Mouse (Mus musculus): ENCODE data around the gene Eva1b. TPM values are rescaled to one million over a fixed set of nuclear protein-coding genes. Genes with fewer than 3 reads are reported as not detected.

Gene Eva1b
- polyA plus RNA-seq, 1 experiment from 2014 or later = 10.0 TPM

DNA sequence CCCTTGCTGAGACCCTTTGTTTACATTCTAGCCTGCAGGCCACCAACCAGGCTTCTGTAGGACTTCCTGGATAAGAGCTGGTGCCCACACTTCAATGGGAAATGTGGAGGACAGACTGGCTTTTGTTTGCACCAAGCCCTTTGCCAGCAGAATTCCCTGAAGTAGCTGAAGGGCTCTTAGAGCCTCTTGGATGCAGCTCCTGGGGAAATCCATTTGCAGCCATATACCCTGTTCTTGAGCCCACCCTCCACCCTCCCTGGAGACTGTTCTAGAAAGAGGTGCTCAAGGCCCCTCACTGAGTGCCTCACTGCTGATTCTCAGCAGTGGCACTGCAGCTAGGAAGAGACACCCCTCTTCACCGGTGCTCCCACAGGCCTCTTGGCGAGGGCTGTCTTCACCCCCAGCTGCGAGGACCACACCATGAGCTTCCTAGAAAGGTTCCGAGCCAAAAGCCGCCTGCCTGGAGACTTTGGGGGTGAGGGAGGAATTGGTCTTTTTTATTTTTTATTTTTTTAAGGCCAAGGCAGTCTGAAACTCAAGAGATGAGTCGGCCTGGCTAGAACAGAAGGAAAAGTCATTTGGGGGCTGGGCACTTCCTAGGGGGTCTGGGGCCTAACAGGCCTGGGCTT lies 14.8 kb upstream of the Eva1b start:
- WGBS = 76% methylated on average over 6 of the region's 6 CpGs
- no peak for ATAC-seq
- peaks cover 36% of the 10 kb centered on the region for H3K36me3 ChIP-seq (ENCODE audit: control insufficient read depth, insufficient read depth, low read length)

GRCm38 (mm10) chr4:126134236-126134635 lies 13.3 kb upstream of the Eva1b start:
- Histone ChIP-seq H3K36me3 (ENCODE audit: control insufficient read depth, insufficient read depth, low read length) (peaks cover 33% of the 10 kb centered on the region), H3K9ac (ENCODE audit: low read depth, low read length) (no peak overlapping the region), H3K4me1 (ENCODE audit: control insufficient read depth, insufficient read depth, low read length) (peaks cover 7% of the 10 kb centered on the region), H3K27ac (ENCODE audit: low read length) (no peak overlapping the region), H3K4me3 (ENCODE audit: low read depth, low read length) (no peak overlapping the region), H3K9me3 (replicated peaks; ENCODE audit: control insufficient read depth, low read length, poor library complexity, severe bottlenecking) (no peaks in the 10 kb centered on the region), H3K27me3 (ENCODE audit: control insufficient read depth, insufficient read depth, low read depth, low read length) (no peaks in the 10 kb centered on the region), H3K4me2 (ENCODE audit: low read length) (no peak overlapping the region)
- 94% methylated on average over 4 of the region's 4 CpGs for WGBS
- ATAC-seq = no peak

More for the DNA sequence above, 14.8 kb upstream of the Eva1b start:
- Histone ChIP-seq H3K4me2 (ENCODE audit: low read length) (no peak overlapping the region), H3K4me3 (ENCODE audit: low read depth, low read length) (no peak overlapping the region), H3K27ac (ENCODE audit: low read length) (no peak overlapping the region), H3K4me1 (ENCODE audit: control insufficient read depth, insufficient read depth, low read length) (peaks cover 7% of the 10 kb centered on the region), H3K9me3 (replicated peaks; ENCODE audit: control insufficient read depth, low read length, poor library complexity, severe bottlenecking) (no peaks in the 10 kb centered on the region), H3K27me3 (ENCODE audit: control insufficient read depth, insufficient read depth, low read depth, low read length) (no peaks in the 10 kb centered on the region), H3K9ac (ENCODE audit: low read depth, low read length) (no peak overlapping the region)

- H3K27ac ChIP-seq (ENCODE audit: low read length) = no peak overlapping the region
- ATAC-seq = no peak
- 96% methylated on average over 4 of the region's 4 CpGs for WGBS
These were observed 12.9 kb upstream of the Eva1b start for GRCm38 (mm10) chr4:126134639-126135038.

DNA sequence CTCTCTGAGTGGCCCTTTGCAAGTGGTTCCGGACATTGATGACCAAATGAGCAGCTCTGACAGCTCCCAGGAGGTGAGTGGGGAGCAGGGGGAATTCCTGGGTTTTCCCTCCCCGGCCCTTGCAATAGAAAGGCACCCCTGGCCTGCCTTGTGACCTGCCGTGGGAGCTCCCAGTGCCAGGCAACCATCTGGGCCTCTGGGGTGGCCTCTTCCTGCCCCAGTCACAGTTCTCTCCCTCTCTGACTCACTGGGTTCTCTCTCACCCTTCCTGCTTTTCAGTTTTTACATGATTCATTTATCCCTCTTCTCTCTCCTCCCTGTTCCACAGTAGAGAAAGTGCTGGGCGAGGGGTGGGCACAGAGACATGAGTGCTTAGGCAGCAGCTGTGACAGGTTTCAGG lies 9.8 kb upstream of the Eva1b start:
- no peak overlapping the region for H3K4me2 ChIP-seq (ENCODE audit: low read length)
- H3K9ac ChIP-seq (ENCODE audit: low read depth, low read length) = no peak overlapping the region
- H3K9me3 ChIP-seq (replicated peaks; ENCODE audit: control insufficient read depth, low read length, poor library complexity, severe bottlenecking) = no peaks in the 10 kb centered on the region
- H3K4me3 ChIP-seq (ENCODE audit: low read depth, low read length) = no peak overlapping the region
- peaks cover 33% of the 10 kb centered on the region for H3K36me3 ChIP-seq (ENCODE audit: control insufficient read depth, insufficient read depth, low read length)
- no peaks in the 10 kb centered on the region for H3K27me3 ChIP-seq (ENCODE audit: control insufficient read depth, insufficient read depth, low read depth, low read length)
- no peak overlapping the region for H3K27ac ChIP-seq (ENCODE audit: low read length)
- H3K4me1 ChIP-seq (ENCODE audit: control insufficient read depth, insufficient read depth, low read length) = no peaks in the 10 kb centered on the region
- no peak for ATAC-seq
- 88% methylated on average over 4 of the region's 4 CpGs for WGBS

More at GRCm38 (mm10) chr4:126134639-126135038, 12.9 kb upstream of the Eva1b start:
- Histone ChIP-seq H3K27me3 (ENCODE audit: control insufficient read depth, insufficient read depth, low read depth, low read length) (no peaks in the 10 kb centered on the region), H3K9ac (ENCODE audit: low read depth, low read length) (no peak overlapping the region), H3K4me3 (ENCODE audit: low read depth, low read length) (no peak overlapping the region), H3K36me3 (ENCODE audit: control insufficient read depth, insufficient read depth, low read length) (peaks cover 36% of the 10 kb centered on the region), H3K4me2 (ENCODE audit: low read length) (no peak overlapping the region), H3K9me3 (replicated peaks; ENCODE audit: control insufficient read depth, low read length, poor library complexity, severe bottlenecking) (no peaks in the 10 kb centered on the region), H3K4me1 (ENCODE audit: control insufficient read depth, insufficient read depth, low read length) (peaks cover 7% of the 10 kb centered on the region)

DNA sequence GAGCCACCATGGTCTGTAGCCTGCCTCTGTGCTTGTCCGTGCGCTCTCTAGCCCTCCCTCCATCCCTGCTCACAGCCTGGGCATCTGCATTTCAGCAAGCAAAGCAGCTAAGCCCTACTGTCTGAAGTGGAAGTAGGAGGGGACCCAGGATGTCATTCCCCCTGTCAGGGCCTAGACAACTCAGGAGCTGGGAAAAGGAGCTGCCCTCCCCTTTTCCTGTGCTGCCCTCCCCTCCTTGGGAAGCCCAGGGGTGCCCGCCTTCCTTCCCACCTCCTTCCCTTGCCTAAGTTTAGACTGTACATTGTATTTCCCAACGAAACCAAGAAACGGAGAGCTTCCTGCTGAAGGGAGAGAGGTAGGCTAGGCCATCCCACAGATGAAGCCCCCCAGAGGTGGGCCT lies 6.5 kb upstream of the Eva1b start:
- H3K4me2 ChIP-seq (ENCODE audit: low read length) = no peak overlapping the region
- no peaks in the 10 kb centered on the region for H3K4me1 ChIP-seq (ENCODE audit: control insufficient read depth, insufficient read depth, low read length)
- H3K27me3 ChIP-seq (ENCODE audit: control insufficient read depth, insufficient read depth, low read depth, low read length) = no peaks in the 10 kb centered on the region
- H3K9me3 ChIP-seq (replicated peaks; ENCODE audit: control insufficient read depth, low read length, poor library complexity, severe bottlenecking) = no peaks in the 10 kb centered on the region
- WGBS = 86% methylated on average over 5 of the region's 5 CpGs
- no peak overlapping the region for H3K9ac ChIP-seq (ENCODE audit: low read depth, low read length)
- no peak for ATAC-seq
- H3K4me3 ChIP-seq (ENCODE audit: low read depth, low read length) = no peak overlapping the region
- H3K27ac ChIP-seq (ENCODE audit: low read length) = no peak overlapping the region
- H3K36me3 ChIP-seq (ENCODE audit: control insufficient read depth, insufficient read depth, low read length) = peaks cover 23% of the 10 kb centered on the region

DNA sequence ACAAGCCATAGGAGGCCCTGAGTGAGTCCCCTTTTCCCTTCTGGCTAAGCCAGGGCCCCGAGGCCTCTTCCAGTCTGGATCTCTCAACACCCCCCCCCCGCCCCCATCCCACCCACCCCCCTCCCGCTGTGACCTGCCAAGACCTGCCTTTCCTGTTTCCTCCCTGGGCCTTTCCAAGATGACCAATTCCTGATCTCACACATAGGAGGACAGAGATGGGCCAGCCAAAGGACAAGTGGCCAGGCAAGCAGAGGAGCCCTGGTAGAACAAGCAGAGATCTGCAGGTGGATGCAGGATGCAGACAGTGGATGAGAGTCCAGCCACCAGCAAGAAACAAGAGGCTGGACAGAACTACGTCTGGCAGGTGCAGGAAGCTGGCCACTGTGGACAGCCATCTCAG lies 2.1 kb upstream of the Eva1b start:
- Histone ChIP-seq H3K4me2 (ENCODE audit: low read length) (no peak overlapping the region), H3K27ac (ENCODE audit: low read length) (no peak overlapping the region), H3K9ac (ENCODE audit: low read depth, low read length) (no peak overlapping the region), H3K4me1 (ENCODE audit: control insufficient read depth, insufficient read depth, low read length) (peaks cover 10% of the 10 kb centered on the region), H3K36me3 (ENCODE audit: control insufficient read depth, insufficient read depth, low read length) (no peaks in the 10 kb centered on the region), H3K9me3 (replicated peaks; ENCODE audit: control insufficient read depth, low read length, poor library complexity, severe bottlenecking) (no peaks in the 10 kb centered on the region), H3K4me3 (ENCODE audit: low read depth, low read length) (no peak overlapping the region), H3K27me3 (ENCODE audit: control insufficient read depth, insufficient read depth, low read depth, low read length) (peaks cover 24% of the 10 kb centered on the region)
- ATAC-seq = no peak
- 57% methylated on average over 4 of the region's 4 CpGs for WGBS

DNA sequence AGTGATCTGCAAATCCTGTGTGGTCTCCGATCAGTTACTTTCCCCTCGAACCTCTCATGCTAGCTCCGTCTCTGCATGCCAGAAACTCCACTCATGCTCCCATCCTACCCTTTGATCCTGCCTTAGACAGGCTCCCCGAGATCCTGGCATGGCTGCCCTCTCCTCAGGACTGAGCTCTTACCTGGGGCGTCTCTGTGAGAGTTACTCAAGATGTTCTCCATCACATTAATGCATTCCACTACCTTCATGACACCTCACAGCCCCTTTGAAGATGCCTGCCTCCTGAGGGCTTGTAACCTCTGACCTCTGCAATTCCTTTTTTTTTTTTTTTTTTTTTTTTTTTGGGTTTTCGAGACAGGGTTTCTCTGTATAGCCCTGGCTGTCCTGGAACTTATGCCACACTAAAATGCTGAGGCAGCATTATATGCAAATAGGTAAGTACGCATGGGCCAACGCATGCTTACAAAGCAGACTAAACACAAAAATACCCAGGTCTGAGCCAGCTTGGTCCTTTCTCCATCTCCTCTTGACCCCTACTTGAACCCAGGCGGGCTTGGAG lies 491 bp upstream of the Eva1b start:
- no peak overlapping the region for H3K9ac ChIP-seq (ENCODE audit: low read depth, low read length)
- H3K27ac ChIP-seq (ENCODE audit: low read length) = no peak overlapping the region
- 64% methylated on average over 8 of the region's 9 CpGs for WGBS
- ATAC-seq = no peak
- H3K4me1 ChIP-seq (ENCODE audit: control insufficient read depth, insufficient read depth, low read length) = peaks cover 10% of the 10 kb centered on the region
- H3K4me3 ChIP-seq (ENCODE audit: low read depth, low read length) = no peak overlapping the region
- H3K27me3 ChIP-seq (ENCODE audit: control insufficient read depth, insufficient read depth, low read depth, low read length) = peaks cover 26% of the 10 kb centered on the region
- H3K4me2 ChIP-seq (ENCODE audit: low read length) = no peak overlapping the region
- H3K36me3 ChIP-seq (ENCODE audit: control insufficient read depth, insufficient read depth, low read length) = no peaks in the 10 kb centered on the region
- H3K9me3 ChIP-seq (replicated peaks; ENCODE audit: control insufficient read depth, low read length, poor library complexity, severe bottlenecking) = no peaks in the 10 kb centered on the region

- peak overlapping the region; percentile 40 for H3K4me3 ChIP-seq (ENCODE audit: low read depth, low read length)
- 1% methylated on average over 54 of the region's 67 CpGs for WGBS
- peak overlapping the region; percentile 69 for H3K4me2 ChIP-seq (ENCODE audit: low read length)
- H3K9ac ChIP-seq (ENCODE audit: low read depth, low read length) = peak overlapping the region; percentile 55
- H3K9me3 ChIP-seq (replicated peaks; ENCODE audit: control insufficient read depth, low read length, poor library complexity, severe bottlenecking) = no peaks in the 10 kb centered on the region
- H3K27me3 ChIP-seq (ENCODE audit: control insufficient read depth, insufficient read depth, low read depth, low read length) = peaks cover 26% of the 10 kb centered on the region
- H3K27ac ChIP-seq (ENCODE audit: low read length) = no peak overlapping the region
- 0 out of 2 replicates have a peak, but pooled peaks have one; percentile 34 for ATAC-seq
- peaks cover 10% of the 10 kb centered on the region for H3K4me1 ChIP-seq (ENCODE audit: control insufficient read depth, insufficient read depth, low read length)
- no peaks in the 10 kb centered on the region for H3K36me3 ChIP-seq (ENCODE audit: control insufficient read depth, insufficient read depth, low read length)
These were observed 817 bp downstream of the Eva1b start for GRCm38 (mm10) chr4:126148161-126148961.
